Mouse (Mus musculus) urinary bladder, postnatal 14 days (tissue): ENCODE results near the gene Cdh13.

Source experiments
- DNase-seq: peaks from one replicate; pipeline ENCODE4 v3.0.0; 2021; ENCODE audit warnings: low spot score

The Cdh13 gene

DNA sequence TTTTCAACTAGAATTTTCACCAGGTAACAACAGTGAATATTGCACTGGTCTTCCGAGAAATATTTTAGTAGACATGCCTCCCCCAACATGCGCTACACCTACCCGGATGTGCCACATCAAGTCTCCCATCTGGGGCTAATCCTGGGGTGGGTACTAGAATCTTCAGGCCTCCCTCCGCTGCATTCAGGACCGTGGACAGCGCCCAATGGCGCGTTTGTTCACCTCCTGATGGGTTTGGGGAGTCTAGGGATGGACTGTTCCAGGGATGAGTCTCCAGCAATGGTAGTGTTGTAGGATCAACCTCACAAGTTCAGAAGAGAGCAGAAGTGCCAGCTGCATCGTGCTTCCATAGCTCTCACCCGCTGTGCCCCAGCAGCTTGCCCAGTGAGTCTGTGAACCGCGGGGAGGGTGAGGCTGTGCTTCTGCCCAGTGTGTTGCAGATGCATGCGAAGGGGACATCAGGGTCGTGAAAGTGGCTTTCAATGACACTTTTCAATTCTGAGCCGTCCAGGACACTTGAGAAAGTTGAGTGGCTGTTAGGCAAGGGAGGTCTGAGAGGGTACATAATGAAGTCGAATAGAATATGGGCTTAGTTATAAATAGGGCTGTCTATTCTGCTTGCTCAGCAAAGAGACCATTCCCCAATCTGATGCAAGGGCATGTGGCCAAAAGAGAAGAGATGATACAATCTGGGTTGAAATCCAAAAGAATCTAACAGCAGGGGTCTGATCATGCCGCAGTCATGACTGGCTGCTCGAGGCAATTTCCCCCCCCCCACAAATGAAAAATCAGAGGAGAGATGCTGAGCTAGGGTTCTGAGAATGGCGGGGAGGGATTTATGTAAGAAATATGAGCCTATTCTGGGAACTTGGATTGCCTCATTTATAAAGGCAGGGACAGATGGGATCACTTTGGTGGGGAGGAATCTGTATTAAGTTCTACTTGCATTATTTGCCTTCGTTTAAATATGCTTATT lies 668.5 kb downstream of the Cdh13 start:
- DNase-seq = peak; percentile 7

DNA sequence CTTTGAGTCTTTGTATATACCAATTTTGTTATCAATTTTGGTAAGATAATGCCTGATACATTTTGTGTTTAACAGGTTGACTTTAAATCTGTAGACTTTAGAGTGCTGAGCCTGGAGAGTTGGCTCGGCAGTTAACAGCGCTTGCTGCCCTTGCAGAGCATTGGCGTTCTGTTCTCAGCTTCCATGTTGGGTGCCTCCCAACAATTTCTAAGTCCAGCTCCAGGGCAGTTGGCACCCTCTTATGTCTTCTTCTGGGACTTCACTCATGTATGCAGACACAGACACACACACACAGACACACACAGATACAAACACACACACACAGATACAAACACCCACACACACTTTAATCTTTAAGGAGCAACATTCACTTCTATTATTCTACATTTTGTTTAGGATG lies 672.6 kb downstream of the Cdh13 start:
- no peak for DNase-seq

DNA sequence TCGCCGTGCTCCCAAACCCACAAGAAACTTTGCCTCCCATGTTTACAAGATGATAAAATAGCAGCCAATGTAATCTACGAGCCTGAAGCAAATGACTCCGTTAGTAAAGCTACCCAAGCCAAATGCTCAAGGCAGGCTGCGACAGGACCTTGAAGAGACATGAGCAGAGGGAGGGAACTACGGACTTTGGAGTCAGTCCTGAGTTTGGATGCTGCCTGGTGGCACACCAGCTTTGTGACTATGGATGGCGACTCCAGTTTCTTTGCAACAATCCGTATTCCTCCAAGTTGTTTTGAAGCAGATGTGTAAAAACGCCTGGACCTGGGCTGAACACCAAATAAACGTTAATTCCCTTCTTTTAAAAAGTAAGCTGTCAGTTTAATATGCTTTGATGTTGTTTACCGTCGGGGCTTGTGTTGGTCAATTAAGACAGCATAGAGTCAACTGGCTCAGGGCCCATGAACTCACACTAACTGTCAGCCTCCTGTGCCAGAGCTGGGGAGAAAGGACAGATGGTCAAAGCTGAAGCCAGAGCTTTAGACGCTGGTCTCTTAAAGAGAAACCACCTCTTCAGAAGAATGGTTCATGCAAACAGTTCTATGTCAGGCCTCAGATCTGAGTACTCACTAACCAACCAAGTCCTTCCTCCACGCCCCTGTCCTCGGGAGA lies 678.5 kb downstream of the Cdh13 start:
- peak; percentile 30 for DNase-seq

DNA sequence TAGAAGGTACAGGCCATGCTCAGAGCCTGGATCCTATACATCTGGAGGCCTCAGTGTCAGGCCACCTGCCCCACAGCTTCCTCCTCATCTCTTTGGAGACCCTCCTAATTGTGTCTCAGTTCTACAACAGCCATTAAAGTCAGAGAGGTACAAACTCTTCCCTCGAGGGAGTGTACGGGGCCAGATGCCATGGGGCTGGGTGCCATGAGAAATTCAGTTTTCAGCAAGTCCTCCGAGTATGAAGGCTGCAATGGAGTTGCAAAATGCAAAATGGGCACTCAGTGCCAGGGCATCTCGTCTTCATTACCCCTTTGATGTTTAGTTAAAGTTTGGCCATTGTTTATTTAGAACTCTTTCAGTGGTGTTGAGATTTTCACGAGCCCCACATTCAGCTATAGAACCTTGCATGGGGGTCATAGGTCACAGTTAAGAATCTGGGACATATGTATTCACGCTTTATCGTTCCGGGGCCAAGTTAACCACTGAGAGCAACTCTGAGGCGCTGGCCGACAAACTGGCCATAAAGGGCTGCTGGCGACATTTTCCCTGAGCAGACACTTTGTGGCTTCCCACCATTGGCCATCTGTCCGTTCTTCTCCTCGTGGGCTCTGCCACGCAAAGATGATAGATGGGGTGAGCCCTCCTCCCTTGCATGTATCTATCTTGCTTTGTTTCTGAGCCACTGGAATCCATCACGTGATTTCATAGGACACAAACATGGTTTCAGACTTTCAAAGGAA lies 681.7 kb downstream of the Cdh13 start:
- DNase-seq = no peak

DNA sequence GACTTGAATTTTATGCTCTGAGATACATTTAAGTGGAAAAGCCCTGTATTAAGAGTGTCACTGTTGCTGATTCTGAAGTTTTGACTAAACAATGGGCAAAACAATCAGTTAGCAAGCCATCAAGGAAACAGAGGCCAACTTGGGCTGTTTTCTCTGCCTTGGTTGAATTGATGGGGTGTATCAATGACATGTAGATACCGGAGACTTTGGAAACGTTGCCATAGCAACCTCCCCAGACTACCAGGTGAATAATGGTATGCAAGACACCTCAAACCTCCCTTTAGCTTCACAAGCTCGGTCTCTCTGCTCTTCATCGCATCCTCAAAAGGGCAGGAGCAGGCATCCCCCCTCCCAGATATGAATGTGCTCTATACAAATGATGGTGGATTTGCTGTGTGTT lies 685.4 kb downstream of the Cdh13 start:
- DNase-seq = no peak

DNA sequence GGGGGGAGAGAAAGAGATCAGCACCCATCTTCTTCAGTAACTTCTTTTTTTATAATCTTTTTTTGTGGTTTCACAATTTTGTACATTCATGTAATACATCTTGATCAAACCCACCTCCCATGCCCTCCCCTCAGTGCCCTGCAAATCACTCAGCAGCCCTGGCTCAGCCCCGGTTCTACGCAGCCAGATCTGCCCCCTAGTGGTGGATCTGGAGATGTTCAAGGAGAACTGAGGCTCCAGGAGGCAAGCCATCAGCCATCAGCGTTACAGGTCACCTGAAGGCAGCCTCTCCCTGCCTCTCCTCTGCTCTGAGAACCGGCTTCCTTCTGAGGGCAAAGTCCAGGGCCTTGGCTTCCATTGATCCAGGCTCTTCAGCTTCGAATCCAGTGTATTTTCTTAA lies 696.3 kb downstream of the Cdh13 start:
- no peak for DNase-seq

DNA sequence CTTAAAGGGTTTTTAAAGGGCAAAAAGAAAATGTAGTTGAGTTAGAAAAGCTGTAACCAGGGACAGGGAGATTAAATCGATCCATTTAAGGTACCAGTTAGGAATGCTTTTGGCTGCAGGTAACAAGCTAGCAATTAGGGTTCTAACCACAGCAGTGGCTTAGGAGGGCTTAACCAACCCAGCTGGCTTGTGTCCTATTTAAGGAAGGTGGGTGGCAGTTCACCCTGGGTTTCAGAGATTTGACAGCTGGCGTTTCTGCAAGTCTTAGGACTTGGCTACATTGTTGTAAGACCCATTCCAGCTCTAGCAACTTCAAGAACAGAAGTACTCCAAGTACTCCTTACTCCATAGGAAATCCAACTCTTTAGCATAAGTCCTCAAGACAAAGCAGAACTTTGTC lies 700.2 kb downstream of the Cdh13 start:
- DNase-seq = no peak

DNA sequence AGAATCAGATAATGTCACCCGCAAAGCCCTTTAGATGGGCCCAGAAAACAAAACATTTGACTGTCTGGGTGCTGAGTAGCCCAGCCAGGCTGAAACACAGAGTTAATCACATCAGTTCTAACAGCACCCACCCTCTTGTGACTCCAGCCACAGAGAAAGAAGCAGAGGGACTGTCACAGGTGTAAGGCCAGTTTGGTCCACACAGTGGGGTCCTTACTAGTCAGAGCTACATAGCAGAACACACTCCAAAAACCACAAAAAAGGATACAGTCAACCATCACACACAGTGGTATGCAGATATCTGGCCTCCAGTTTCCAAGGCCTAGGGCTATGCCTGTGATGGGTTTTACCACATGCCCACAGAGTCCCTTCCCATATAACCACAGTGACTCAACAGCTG lies 703.3 kb downstream of the Cdh13 start:
- no peak for DNase-seq

DNA sequence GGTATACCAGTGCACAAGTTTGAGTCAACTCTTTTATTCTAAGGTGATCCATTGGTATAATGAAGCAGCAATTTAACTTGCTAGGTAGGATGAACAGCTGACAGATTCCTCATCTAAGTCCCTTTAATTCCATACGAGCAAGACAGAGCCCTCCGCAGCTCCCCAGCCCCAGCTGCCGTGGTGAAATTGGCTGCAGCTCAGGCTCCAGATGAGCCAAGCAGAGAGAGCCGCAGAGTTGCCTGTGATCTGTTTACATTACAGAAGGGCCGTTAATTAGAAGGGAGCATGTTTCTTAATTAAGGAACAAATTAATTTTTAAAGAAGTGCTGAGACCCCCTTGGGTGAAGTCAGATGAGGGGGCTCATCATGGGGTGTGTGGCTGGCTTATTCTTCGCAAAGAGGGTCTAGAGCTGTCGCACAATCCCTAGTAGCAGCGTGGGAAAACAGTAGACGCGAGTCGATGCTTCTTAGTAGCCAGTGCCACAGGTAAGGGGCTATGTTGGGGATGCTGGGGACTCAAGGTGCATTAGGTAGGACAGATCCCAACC lies 712.2 kb downstream of the Cdh13 start:
- DNase-seq = no peak

DNA sequence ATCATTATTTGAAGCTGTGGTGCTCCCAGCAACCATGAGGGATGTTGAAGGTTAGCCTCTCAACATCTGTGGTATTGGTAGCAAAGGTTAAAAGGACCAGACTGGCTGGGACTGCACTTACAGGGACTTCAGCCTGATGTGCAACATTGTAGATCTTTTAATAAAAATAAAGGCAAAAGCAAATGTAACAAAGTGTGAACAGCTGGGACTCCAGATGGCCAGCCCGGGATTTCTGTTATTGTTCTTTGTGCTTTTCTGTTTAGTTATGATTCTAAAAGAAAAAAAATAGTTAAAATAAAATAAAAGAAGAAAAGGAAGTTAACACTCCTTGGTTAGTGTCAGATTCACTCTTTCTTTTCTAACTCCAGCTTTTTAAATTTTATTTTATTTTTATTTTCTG lies 717.1 kb downstream of the Cdh13 start:
- no peak for DNase-seq

DNA sequence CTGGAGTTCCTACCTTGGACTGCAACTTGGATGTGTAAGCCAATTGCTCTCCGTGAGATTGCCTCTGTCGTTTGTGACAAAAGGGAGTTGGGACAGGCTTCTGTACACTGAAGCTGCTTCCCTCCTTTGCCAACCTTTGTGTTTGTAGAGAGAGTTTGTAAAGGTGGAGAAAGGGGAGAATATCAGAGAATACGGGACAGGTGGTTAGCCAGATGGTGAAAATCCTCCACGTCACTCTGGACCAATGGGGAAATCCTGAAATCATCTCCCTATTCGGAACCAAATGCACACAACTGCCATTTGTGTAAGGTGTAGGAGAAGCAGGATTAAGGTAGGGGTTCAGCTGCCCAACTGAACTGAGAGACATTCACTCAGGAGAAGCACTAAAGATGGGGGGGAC lies 721.3 kb downstream of the Cdh13 start:
- DNase-seq = no peak

DNA sequence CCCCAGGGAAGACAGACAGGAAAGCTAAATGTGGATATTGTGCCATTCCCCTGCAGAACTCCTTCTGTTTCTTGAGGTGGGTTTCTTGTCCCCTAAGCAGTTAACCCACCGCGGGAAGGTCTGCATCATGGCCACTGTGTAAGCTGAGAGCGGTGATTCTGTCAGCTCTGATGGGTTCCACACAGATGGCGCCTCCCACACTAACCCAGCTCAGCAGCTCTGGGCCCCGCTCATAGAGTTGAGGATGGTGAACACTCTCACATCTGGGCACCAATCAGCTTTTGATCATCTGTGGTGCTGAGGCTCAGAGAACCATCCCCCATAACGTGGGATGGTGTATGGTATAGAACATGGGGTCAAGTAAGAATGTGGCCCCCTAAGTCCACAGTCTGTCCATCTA lies 735.1 kb downstream of the Cdh13 start:
- no peak for DNase-seq

DNA sequence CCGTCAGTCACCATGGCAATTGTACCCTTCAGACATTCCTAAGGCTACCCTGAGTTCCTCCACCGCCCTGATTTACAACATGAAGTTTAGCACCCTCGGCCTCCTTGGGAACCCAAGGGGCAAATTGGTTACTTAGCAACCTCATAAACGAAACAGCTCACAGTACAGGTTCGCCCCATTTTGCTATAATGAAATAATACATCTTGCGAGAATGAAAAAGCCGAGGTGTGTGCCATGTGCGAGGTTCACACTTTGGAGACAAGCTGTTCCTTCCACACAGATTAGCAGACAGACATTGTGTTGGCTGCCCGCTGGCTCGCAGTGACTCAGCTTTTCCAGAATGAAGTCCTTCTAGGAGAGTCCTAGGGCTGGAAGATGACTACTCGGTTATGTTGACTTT lies 737.2 kb downstream of the Cdh13 start:
- DNase-seq = peak; percentile 5

DNA sequence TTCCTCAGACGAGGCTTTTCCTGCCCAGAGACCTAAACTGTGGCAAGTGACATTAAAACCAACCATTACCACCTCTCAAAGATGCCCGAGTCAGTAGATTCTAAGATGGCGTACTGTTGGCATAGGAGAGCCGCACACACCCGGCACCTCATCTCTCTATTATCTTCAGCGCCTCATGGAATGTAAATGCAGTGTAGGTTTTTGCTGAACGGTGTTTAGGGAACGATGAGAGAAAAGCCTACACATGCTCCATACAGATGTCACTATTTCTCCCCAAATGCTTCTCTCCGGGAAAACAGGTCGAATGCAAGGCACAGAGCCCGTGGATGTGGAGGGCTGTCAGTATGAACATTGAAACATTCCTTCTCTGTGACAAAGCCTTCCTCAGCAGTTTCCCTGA lies 737.9 kb downstream of the Cdh13 start:
- DNase-seq = no peak

DNA sequence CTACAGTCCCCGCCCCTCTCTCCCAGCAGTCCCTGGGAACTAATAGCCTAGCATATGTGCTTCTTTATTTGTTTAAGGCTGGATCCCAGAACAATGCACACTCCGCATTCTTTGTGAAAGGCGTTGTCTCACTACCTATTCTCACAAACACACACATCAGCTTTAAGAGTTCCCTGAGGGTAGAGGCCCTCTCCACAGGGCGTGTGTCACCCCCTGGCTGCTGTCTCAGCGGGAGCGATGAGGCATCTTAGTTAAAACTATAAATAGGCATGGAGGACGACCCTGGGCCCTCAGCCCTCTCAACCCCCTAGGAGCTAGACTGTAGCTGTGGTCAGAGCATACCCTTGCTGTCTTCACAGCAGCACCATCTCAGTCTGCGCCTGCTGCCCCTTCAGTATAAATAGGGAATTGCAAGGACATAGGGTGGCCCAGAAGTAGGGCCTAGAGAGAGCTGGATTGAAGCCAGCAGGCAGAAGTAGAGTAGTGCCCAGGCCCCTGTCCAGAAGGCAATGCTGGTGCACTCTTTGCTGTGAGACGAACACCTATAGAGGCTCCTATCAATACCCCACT lies 738.9 kb downstream of the Cdh13 start:
- DNase-seq = no peak

DNA sequence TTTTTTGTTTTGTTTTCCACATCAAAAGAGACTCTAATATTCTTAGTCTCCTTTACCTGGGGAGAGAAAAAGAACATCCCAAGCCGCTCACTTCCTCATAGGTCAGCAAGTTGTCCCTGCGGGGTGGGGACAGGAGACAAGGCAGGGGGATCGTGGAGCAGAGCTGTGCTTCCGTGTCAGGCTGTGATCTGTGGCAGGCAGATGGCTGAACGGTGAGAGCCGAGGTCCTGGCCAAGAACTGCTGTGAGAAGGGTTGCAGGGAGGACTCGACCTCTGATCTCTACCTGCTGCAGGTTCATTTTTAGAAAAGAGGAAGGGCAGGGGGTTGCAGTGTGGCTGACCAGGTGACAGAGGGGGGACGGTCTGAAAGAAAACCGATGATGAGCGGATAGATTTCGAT lies 749.9 kb downstream of the Cdh13 start:
- no peak for DNase-seq

DNA sequence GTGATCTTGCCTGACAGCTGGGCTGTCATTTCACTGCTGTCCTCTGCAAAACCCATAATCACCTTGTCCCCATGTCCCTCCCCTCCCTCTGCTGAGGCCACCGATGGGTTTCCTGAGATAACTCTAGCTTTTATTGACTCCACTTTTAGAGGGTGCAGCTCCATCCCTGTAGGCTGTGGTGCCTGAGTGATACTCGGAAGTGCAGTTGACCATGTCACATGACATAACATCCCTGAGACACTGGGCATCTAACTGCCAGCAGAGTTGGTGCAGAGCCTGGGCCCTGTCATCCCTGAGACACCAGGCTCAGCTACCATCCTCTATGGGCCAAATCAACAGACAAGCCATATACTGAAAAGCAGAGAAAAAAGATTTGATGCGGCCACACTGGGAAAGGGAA lies 750.5 kb downstream of the Cdh13 start:
- no peak for DNase-seq

DNA sequence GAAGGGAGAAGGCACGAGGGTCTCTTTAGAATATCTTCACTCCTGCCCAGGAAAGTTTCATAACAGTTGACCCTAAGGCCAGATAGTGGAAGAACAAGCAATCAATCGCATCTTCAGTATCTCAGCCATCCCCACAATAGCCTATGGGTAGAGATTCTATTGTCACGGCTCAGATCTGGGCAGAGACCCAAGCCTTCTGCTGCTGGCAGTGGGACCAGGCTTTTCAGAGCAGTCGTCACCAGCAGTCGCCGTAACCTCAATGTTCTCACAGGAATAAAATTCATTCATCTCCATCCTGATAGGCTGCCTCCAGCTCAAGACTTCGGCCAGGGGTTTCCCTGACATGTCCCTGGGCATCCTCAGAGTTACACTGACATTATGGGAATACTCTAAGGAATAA lies 751.6 kb downstream of the Cdh13 start:
- no peak for DNase-seq

DNA sequence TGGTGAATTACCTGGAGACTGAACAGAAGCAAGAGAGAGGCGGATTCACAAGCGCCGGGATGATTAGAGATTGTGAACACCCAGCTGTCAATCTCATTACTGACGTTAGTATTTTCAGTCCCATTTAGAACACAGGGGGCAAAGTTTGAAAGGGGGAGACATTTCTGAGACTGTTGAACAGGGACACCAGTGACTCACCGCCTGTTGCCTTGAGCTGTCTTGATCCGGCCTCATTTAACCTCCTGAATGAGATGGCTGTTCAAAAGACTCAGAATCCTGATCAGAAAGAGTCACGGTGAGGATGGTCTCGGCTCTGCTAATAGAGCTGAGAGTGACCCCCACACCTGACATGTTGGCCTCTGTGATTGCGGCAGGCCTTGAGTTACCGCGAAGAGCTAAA lies 754.0 kb downstream of the Cdh13 start:
- DNase-seq = no peak

DNA sequence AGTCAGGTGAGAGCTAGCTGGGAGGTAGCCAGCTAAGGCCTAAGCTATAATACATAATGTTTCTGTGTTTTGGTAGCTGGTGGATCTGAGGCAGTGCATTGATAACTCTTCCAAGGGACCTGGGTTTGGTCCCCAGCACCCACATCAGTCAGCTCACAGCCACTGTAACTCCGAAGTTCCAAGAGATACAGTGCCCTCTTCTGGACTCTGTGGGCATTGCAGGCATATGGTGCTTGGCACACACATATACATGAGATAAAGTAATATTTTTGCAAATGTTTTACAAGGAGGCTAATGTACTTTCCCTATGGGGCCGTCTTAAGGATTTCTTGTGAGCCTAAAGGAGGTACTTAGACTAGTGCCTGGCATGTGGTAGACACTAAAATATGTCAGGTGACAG lies 755.8 kb downstream of the Cdh13 start:
- no peak for DNase-seq

DNA sequence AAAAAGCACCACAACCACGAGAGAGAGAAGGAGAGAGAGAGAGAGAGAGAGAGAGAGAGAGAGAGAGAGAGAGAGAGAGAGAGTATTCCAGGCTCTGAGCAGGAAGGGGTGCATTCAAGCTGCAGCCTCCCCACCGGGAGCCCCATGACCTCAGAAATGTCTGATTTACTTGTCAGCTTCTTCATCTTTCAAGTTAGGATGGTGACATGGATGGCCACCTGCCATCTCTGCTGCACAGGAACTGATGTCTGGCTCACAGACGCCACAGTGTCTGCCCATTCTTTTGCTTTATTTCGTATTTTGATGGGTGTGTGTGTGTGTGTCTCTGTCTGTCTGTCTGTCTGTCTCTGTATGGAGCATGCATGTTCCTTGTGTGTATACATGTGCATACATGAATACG lies 774.3 kb downstream of the Cdh13 start:
- no peak for DNase-seq

DNA sequence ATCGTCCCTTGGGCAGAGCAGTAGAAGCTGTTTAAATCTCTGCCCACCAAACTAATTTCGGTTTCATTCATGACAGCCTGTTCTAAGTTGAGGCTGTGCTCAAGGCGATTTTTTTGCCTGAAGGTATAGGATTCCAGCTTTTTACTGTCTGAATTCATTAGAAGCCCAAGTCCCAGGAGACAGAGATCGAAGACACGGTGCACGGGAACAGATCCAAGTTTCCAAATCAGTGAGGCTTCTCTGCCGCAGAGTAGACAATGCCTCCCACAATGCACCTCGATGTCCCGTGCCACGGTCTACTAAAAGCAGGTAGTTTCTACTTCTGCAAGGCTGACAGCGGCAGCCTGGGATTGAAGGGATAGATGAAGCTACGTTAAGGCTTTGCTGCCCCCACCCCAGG lies 778.1 kb downstream of the Cdh13 start:
- no peak for DNase-seq
